Mouse (Mus musculus) liver, embryonic 16.5 days (tissue): ENCODE measurements around the gene Emilin2. TPM values are rescaled to one million over a fixed set of nuclear protein-coding genes. Genes with fewer than 3 reads are reported as not detected.

ENCODE experiments used
- ATAC-seq: fragments of 200-750 bp; cut with Nextera tagmentation; 2 replicates; pipeline ENCODE4 v1.8.0; 2017; ENCODE audit warnings: low read depth, mild to moderate bottlenecking, moderate number of reproducible peaks, moderate library complexity
- H3K27ac ChIP-seq: fragments of 300-500 bp; sonication (generic); 2 replicates; pipeline ENCODE4 v1.5.1; 2014; ENCODE audit warnings: mild to moderate bottlenecking, low read length
- H3K27me3 ChIP-seq: fragments of 300-500 bp; sonication (generic); 2 replicates; pipeline ENCODE4 v1.6.1; 2014; ENCODE audit warnings: low read depth, low read length, mixed read lengths; ENCODE audit not compliant: control insufficient read depth, insufficient read depth
- H3K36me3 ChIP-seq: fragments of 300-500 bp; sonication (generic); 2 replicates; pipeline ENCODE4 v1.6.1; 2014; ENCODE audit warnings: mild to moderate bottlenecking; ENCODE audit not compliant: control insufficient read depth, insufficient read depth
- H3K4me1 ChIP-seq: fragments of 300-500 bp; sonication (generic); 2 replicates; pipeline ENCODE4 v1.6.1; 2014; ENCODE audit warnings: low read depth, low read length, mixed read lengths; ENCODE audit not compliant: control insufficient read depth
- H3K4me2 ChIP-seq: fragments of 300-500 bp; sonication (generic); 2 replicates; pipeline ENCODE4 v1.6.1; 2014; ENCODE audit warnings: low read depth, low read length, mixed read lengths
- H3K4me3 ChIP-seq: fragments of 300-500 bp; sonication (generic); 2 replicates; pipeline ENCODE4 v1.5.1; 2014; ENCODE audit warnings: low read depth, mild to moderate bottlenecking, low read length
- H3K9ac ChIP-seq: fragments of 300-500 bp; sonication (generic); 2 replicates; pipeline ENCODE4 v1.6.1; 2014; ENCODE audit warnings: low read depth, low read length
- H3K9me3 ChIP-seq: fragments of 300-500 bp; sonication (generic); replicated peaks from 2 replicates; pipeline ENCODE4 v1.6.1; 2016; ENCODE audit warnings: low read length; ENCODE audit not compliant: control insufficient read depth
- WGBS: fragments of 180-500 bp; shearing (Covaris S2); extraction: QIAGEN DNeasy Blood & Tissue Kit; methylation state at CpG from one replicate; pipeline ENCODE4 v1.1.7; 2014; ENCODE audit not compliant: insufficient replicate concordance; 5-methylcytosine and 5-hydroxymethylcytosine counted together
- polyA plus RNA-seq: library from polyadenylated mRNA; unstranded; fragments of >200 nt; fragmentation: Nextera tagmentation; extraction: Ambion mirVana; gene quantifications from 2 replicates; pipeline ENCODE4 v1.2.1, GENCODE M21; 2015

Gene Emilin2
- 18.5 and 20.0 TPM in 2 replicates for polyA plus RNA-seq

GRCm38 (mm10) chr17:71311340-71312171 is at the start of gene Emilin2:
Emilin2 (minus strand) TSS chr17:71311978.
- Histone ChIP-seq H3K9ac (peak within 1 kb of the TSS; percentile 83), H3K4me3 (peak within 1 kb of the TSS; percentile 76), H3K9me3 (no peaks in the 10 kb centered on the region), H3K27me3 (peaks cover 14% of the 10 kb centered on the region; the same call in 1 of the 2 replicates), H3K4me1 (peaks cover 20% of the 10 kb centered on the region), H3K27ac (peak within 1 kb of the TSS; percentile 27), H3K36me3 (no peaks in the 10 kb centered on the region), H3K4me2 (peak within 1 kb of the TSS; percentile 99)
- ATAC-seq, result peak; percentile 33; the same call in 1 of the 2 replicates
- WGBS, result 5% methylated on average over 20 of the region's 20 CpGs

GRCm38 (mm10) chr17:71355526-71355925 is 43.7 kb upstream of the Emilin2 start:
- Histone ChIP-seq H3K4me2 (no peak overlapping the region), H3K27ac (no peak overlapping the region), H3K4me3 (no peak overlapping the region), H3K9ac (no peak overlapping the region), H3K4me1 (no peaks in the 10 kb centered on the region), H3K9me3 (no peaks in the 10 kb centered on the region), H3K27me3 (no peaks in the 10 kb centered on the region), H3K36me3 (peaks cover 33% of the 10 kb centered on the region)
- no peak for ATAC-seq
- WGBS, result 85% methylated on average over 3 of the region's 3 CpGs

GRCm38 (mm10) chr17:71354205-71354604 is 42.4 kb upstream of the Emilin2 start:
- Histone ChIP-seq H3K4me3 (no peak overlapping the region), H3K27ac (no peak overlapping the region), H3K4me1 (no peaks in the 10 kb centered on the region), H3K4me2 (no peak overlapping the region), H3K27me3 (no peaks in the 10 kb centered on the region), H3K9ac (no peak overlapping the region), H3K36me3 (peaks cover 23% of the 10 kb centered on the region), H3K9me3 (no peaks in the 10 kb centered on the region)
- ATAC-seq, result no peak
- 94% methylated on average over 11 of the region's 11 CpGs for WGBS

GRCm38 (mm10) chr17:71348188-71348587 is 36.4 kb upstream of the Emilin2 start:
- WGBS, result 73% methylated on average over 3 of the region's 3 CpGs
- H3K36me3 ChIP-seq, result peaks cover 19% of the 10 kb centered on the region

GRCm38 (mm10) chr17:71342006-71342405 is 30.2 kb upstream of the Emilin2 start:
- ATAC-seq, result no peak

More at GRCm38 (mm10) chr17:71348188-71348587, 36.4 kb upstream of the Emilin2 start:
- Histone ChIP-seq H3K9me3 (no peaks in the 10 kb centered on the region), H3K4me3 (no peak overlapping the region), H3K9ac (no peak overlapping the region), H3K4me2 (no peak overlapping the region), H3K27me3 (no peaks in the 10 kb centered on the region), H3K4me1 (no peaks in the 10 kb centered on the region), H3K27ac (no peak overlapping the region)
- ATAC-seq, result no peak

GRCm38 (mm10) chr17:71338627-71339026 is 26.8 kb upstream of the Emilin2 start:
- no peak overlapping the region for H3K4me2 ChIP-seq
- no peak overlapping the region for H3K27ac ChIP-seq
- H3K9me3 ChIP-seq, result no peaks in the 10 kb centered on the region
- H3K9ac ChIP-seq, result no peak overlapping the region
- no peaks in the 10 kb centered on the region for H3K27me3 ChIP-seq
- H3K4me3 ChIP-seq, result no peak overlapping the region
- peaks cover 5% of the 10 kb centered on the region; the same call in 1 of the 2 replicates for H3K36me3 ChIP-seq
- H3K4me1 ChIP-seq, result no peaks in the 10 kb centered on the region
- 84% methylated on average over 6 of the region's 6 CpGs for WGBS
- no peak for ATAC-seq

More at GRCm38 (mm10) chr17:71342006-71342405, 30.2 kb upstream of the Emilin2 start:
- Histone ChIP-seq H3K4me3 (no peak overlapping the region), H3K27ac (no peak overlapping the region), H3K9ac (no peak overlapping the region), H3K27me3 (no peaks in the 10 kb centered on the region), H3K9me3 (no peaks in the 10 kb centered on the region), H3K36me3 (peaks cover 9% of the 10 kb centered on the region; the same call in 1 of the 2 replicates), H3K4me2 (no peak overlapping the region), H3K4me1 (no peaks in the 10 kb centered on the region)
- WGBS, result 75% methylated on average over 3 of the region's 3 CpGs

GRCm38 (mm10) chr17:71337546-71337945 is 25.8 kb upstream of the Emilin2 start:
- no peak overlapping the region for H3K27ac ChIP-seq
- H3K4me1 ChIP-seq, result no peaks in the 10 kb centered on the region
- no peaks in the 10 kb centered on the region for H3K27me3 ChIP-seq
- no peak overlapping the region for H3K4me3 ChIP-seq
- ATAC-seq, result no peak
- H3K9ac ChIP-seq, result no peak overlapping the region
- H3K36me3 ChIP-seq, result no peaks in the 10 kb centered on the region
- 36% methylated on average over 9 of the region's 9 CpGs for WGBS
- H3K4me2 ChIP-seq, result no peak overlapping the region
- H3K9me3 ChIP-seq, result no peaks in the 10 kb centered on the region

- Histone ChIP-seq H3K4me2 (no peak overlapping the region), H3K36me3 (no peaks in the 10 kb centered on the region), H3K4me3 (no peak overlapping the region), H3K27ac (no peak overlapping the region), H3K9ac (no peak overlapping the region), H3K9me3 (no peaks in the 10 kb centered on the region), H3K27me3 (no peaks in the 10 kb centered on the region), H3K4me1 (no peaks in the 10 kb centered on the region)
- 71% methylated on average over 8 of the region's 8 CpGs for WGBS
- ATAC-seq, result no peak
These were observed 24.6 kb upstream of the Emilin2 start for GRCm38 (mm10) chr17:71336421-71336820.

GRCm38 (mm10) chr17:71332298-71332697 is 20.5 kb upstream of the Emilin2 start:
- 51% methylated on average over 15 of the region's 15 CpGs for WGBS
- Histone ChIP-seq H3K4me3 (no peak overlapping the region), H3K4me2 (no peak overlapping the region), H3K27me3 (no peaks in the 10 kb centered on the region), H3K4me1 (no peaks in the 10 kb centered on the region), H3K9ac (no peak overlapping the region), H3K9me3 (no peaks in the 10 kb centered on the region), H3K27ac (no peak overlapping the region), H3K36me3 (no peaks in the 10 kb centered on the region)
- no peak for ATAC-seq
